Mouse (Mus musculus): ENCODE results near the gene Vwa3b. TPM values are rescaled to one million over a fixed set of nuclear protein-coding genes. Genes with fewer than 3 reads are reported as not detected.
A peak's percentile ranks its signal among the peaks of the same experiment; 100 is the strongest.

Vwa3b gene
- total and polyA plus RNA-seq, 2 experiments = 0.37 to 0.40 TPM

- no peak for TF ChIP-seq CTCF (IDR thresholded peaks at IDR 0.05; ENCODE audit: low read depth, low read length)
- no peak for TF ChIP-seq POLR2A (IDR thresholded peaks at IDR 0.05; ENCODE audit: extremely low read depth, insufficient read depth, low read length)
Observed at GRCm38 (mm10) chr1:37013006-37013405, 13.4 kb upstream of the Vwa3b start.

GRCm38 (mm10) chr1:37013687-37014086, 12.7 kb upstream of the Vwa3b start:
- Histone ChIP-seq H3K36me3 (ENCODE audit: control insufficient read depth, insufficient read depth, low read length) (no peaks in the 10 kb centered on the region), H3K4me1 (ENCODE audit: control insufficient read depth, insufficient read depth, low read length) (no peaks in the 10 kb centered on the region), H3K27ac (replicated peaks; ENCODE audit: insufficient read depth, low read depth, low read length) (no peak overlapping the region), H3K27me3 (ENCODE audit: control insufficient read depth, insufficient read depth, low read length) (no peaks in the 10 kb centered on the region), H3K79me2 (ENCODE audit: control insufficient read depth, insufficient read depth, low read length) (no peaks in the 10 kb centered on the region), H3K4me3 (ENCODE audit: insufficient read depth, low read depth, low read length) (no peak overlapping the region), H3K9ac (ENCODE audit: low read depth, low read length) (no peak overlapping the region)
- no peak for DNase-seq (ENCODE audit: extremely low read depth, low read depth, low spot score)
- 55% methylated on average over 7 of the region's 7 CpGs for WGBS
- no peak for TF ChIP-seq CTCF (IDR thresholded peaks at IDR 0.05; ENCODE audit: low read depth, low read length)
- no peak for TF ChIP-seq POLR2A (IDR thresholded peaks at IDR 0.05; ENCODE audit: extremely low read depth, insufficient read depth, low read length)

More at GRCm38 (mm10) chr1:37013006-37013405, 13.4 kb upstream of the Vwa3b start:
- WGBS = 85% methylated on average over 2 of the region's 2 CpGs
- H3K27me3 ChIP-seq (ENCODE audit: control insufficient read depth, insufficient read depth, low read length) = no peaks in the 10 kb centered on the region
- H3K36me3 ChIP-seq (ENCODE audit: control insufficient read depth, insufficient read depth, low read length) = no peaks in the 10 kb centered on the region
- DNase-seq (ENCODE audit: extremely low read depth, low read depth, low spot score) = no peak
- no peak overlapping the region for H3K9ac ChIP-seq (ENCODE audit: low read depth, low read length)
- H3K4me3 ChIP-seq (ENCODE audit: insufficient read depth, low read depth, low read length) = no peak overlapping the region
- H3K4me1 ChIP-seq (ENCODE audit: control insufficient read depth, insufficient read depth, low read length) = no peaks in the 10 kb centered on the region
- no peaks in the 10 kb centered on the region for H3K79me2 ChIP-seq (ENCODE audit: control insufficient read depth, insufficient read depth, low read length)
- H3K27ac ChIP-seq (replicated peaks; ENCODE audit: insufficient read depth, low read depth, low read length) = no peak overlapping the region

GRCm38 (mm10) chr1:37019017-37019416, 7.4 kb upstream of the Vwa3b start:
- no peak for TF ChIP-seq CTCF (IDR thresholded peaks at IDR 0.05; ENCODE audit: low read depth, low read length)
- TF ChIP-seq POLR2A (IDR thresholded peaks at IDR 0.05; ENCODE audit: extremely low read depth, insufficient read depth, low read length) = no peak
- Histone ChIP-seq H3K27me3 (ENCODE audit: control insufficient read depth, insufficient read depth, low read length) (no peaks in the 10 kb centered on the region), H3K36me3 (ENCODE audit: control insufficient read depth, insufficient read depth, low read length) (no peaks in the 10 kb centered on the region), H3K27ac (replicated peaks; ENCODE audit: insufficient read depth, low read depth, low read length) (no peak overlapping the region), H3K9ac (ENCODE audit: low read depth, low read length) (no peak overlapping the region), H3K79me2 (ENCODE audit: control insufficient read depth, insufficient read depth, low read length) (no peaks in the 10 kb centered on the region), H3K4me3 (ENCODE audit: insufficient read depth, low read depth, low read length) (no peak overlapping the region), H3K4me1 (ENCODE audit: control insufficient read depth, insufficient read depth, low read length) (no peaks in the 10 kb centered on the region)
- WGBS = 85% methylated on average over 6 of the region's 6 CpGs
- DNase-seq (ENCODE audit: extremely low read depth, low read depth, low spot score) = no peak

- Histone ChIP-seq H3K79me2 (ENCODE audit: control insufficient read depth, insufficient read depth, low read length) (no peaks in the 10 kb centered on the region), H3K36me3 (ENCODE audit: control insufficient read depth, insufficient read depth, low read length) (no peaks in the 10 kb centered on the region), H3K27me3 (ENCODE audit: control insufficient read depth, insufficient read depth, low read length) (no peaks in the 10 kb centered on the region), H3K27ac (replicated peaks; ENCODE audit: insufficient read depth, low read depth, low read length) (no peak overlapping the region), H3K9ac (ENCODE audit: low read depth, low read length) (no peak overlapping the region), H3K4me1 (ENCODE audit: control insufficient read depth, insufficient read depth, low read length) (peaks cover 12% of the 10 kb centered on the region), H3K4me3 (ENCODE audit: insufficient read depth, low read depth, low read length) (no peak overlapping the region)
- DNase-seq (ENCODE audit: extremely low read depth, low read depth, low spot score) = no peak
- TF ChIP-seq CTCF (IDR thresholded peaks at IDR 0.05; ENCODE audit: low read depth, low read length) (no peak), POLR2A (IDR thresholded peaks at IDR 0.05; ENCODE audit: extremely low read depth, insufficient read depth, low read length) (no peak)
- WGBS = 95% methylated on average over 2 of the region's 2 CpGs
Observed at GRCm38 (mm10) chr1:37022704-37023103, 3.7 kb upstream of the Vwa3b start.

- no peaks in the 10 kb centered on the region for H3K36me3 ChIP-seq (ENCODE audit: control insufficient read depth, insufficient read depth, low read length)
- H3K4me1 ChIP-seq (ENCODE audit: control insufficient read depth, insufficient read depth, low read length) = peaks cover 20% of the 10 kb centered on the region
- no peak for DNase-seq (ENCODE audit: extremely low read depth, low read depth, low spot score)
- WGBS = 84% methylated on average over 7 of the region's 7 CpGs
- no peak overlapping the region for H3K4me3 ChIP-seq (ENCODE audit: insufficient read depth, low read depth, low read length)
- H3K79me2 ChIP-seq (ENCODE audit: control insufficient read depth, insufficient read depth, low read length) = no peaks in the 10 kb centered on the region
- TF ChIP-seq CTCF (IDR thresholded peaks at IDR 0.05; ENCODE audit: low read depth, low read length) (no peak), POLR2A (IDR thresholded peaks at IDR 0.05; ENCODE audit: extremely low read depth, insufficient read depth, low read length) (no peak)
- no peak overlapping the region for H3K27ac ChIP-seq (replicated peaks; ENCODE audit: insufficient read depth, low read depth, low read length)
- no peak overlapping the region for H3K9ac ChIP-seq (ENCODE audit: low read depth, low read length)
- H3K27me3 ChIP-seq (ENCODE audit: control insufficient read depth, insufficient read depth, low read length) = no peaks in the 10 kb centered on the region
Observed at GRCm38 (mm10) chr1:37024736-37025135, 1.7 kb upstream of the Vwa3b start.

GRCm38 (mm10) chr1:37025376-37025775, 1.0 kb upstream of the Vwa3b start:
- Histone ChIP-seq H3K27me3 (ENCODE audit: control insufficient read depth, insufficient read depth, low read length) (no peaks in the 10 kb centered on the region), H3K79me2 (ENCODE audit: control insufficient read depth, insufficient read depth, low read length) (no peaks in the 10 kb centered on the region), H3K36me3 (ENCODE audit: control insufficient read depth, insufficient read depth, low read length) (no peaks in the 10 kb centered on the region), H3K9ac (ENCODE audit: low read depth, low read length) (no peak overlapping the region), H3K27ac (replicated peaks; ENCODE audit: insufficient read depth, low read depth, low read length) (peak overlapping the region; percentile 87), H3K4me1 (ENCODE audit: control insufficient read depth, insufficient read depth, low read length) (peaks cover 20% of the 10 kb centered on the region), H3K4me3 (ENCODE audit: insufficient read depth, low read depth, low read length) (no peak overlapping the region)
- 17% methylated on average over 1 of the region's 1 CpGs for whole genome bisulfite sequencing
- TF ChIP-seq CTCF (IDR thresholded peaks at IDR 0.05; ENCODE audit: low read depth, low read length) (no peak), POLR2A (IDR thresholded peaks at IDR 0.05; ENCODE audit: extremely low read depth, insufficient read depth, low read length) (no peak)
- peak; percentile 94 for DNase-seq (ENCODE audit: extremely low read depth, low read depth, low spot score)

All from liver, adult 2 months (tissue).